In genomic region chr15:56554386-56554785, GRCm38 (mm10) we compare ENCODE assay signal across 13 mouse cellular contexts.
A peak's percentile ranks its signal among the peaks of the same experiment; 100 is the strongest.
DNase-seq lines count a peak whose midpoint lies in the region; ATAC-seq and TF ChIP-seq lines count a peak whose summit lies in the region.
"Had no signal": no experiment of that assay in that cellular context is flagged by ENCODE, and none has a peak within 500 bp of the region (broad histone marks: within the 10 kb centered on the region; RNA-seq: fewer than 3 reads in every experiment).

No protein-coding gene starts in this region.

- H3K36me3 ChIP-seq in C2C12 (ENCODE audit: control insufficient read depth, insufficient read depth), result no peaks in the 10 kb centered on the region
- H3K36me3 ChIP-seq: midbrain, embryonic 12.5 days had no signal

- peak; percentile 10 to 29 for DNase-seq in heart, adult 9 months (ENCODE audit: low spot score in 2 of 2)
- no peak for DNase-seq in heart, adult 8-10 months (ENCODE audit: low spot score)
- DNase-seq in adrenal gland, adult 8-10 months, result peak; percentile 39
- DNase-seq in gonadal fat pad, adult 2 months (ENCODE audit: low read depth), result peak; percentile 96
- no peak for DNase-seq in frontal cortex, postnatal 14 days (ENCODE audit: low spot score in 2 of 2)
- DNase-seq: cerebellum, adult 11-12 months; kidney, postnatal 14 days; lung, adult 2 months; thymus, adult 18-20 months had no signal

- H3K27me3 ChIP-seq in C2C12 (ENCODE audit: control insufficient read depth, insufficient read depth, insufficient read length), result no peaks in the 10 kb centered on the region
- H3K27me3 ChIP-seq: midbrain, embryonic 12.5 days had no signal

- H3K79me2 ChIP-seq in C2C12 (ENCODE audit: control insufficient read depth, insufficient read depth), result no peaks in the 10 kb centered on the region

- TF ChIP-seq CTCF in C2C12 (IDR thresholded peaks at IDR 0.05; ENCODE audit: control insufficient read depth, insufficient read depth, insufficient read length), result no peak

- no peaks in the 10 kb centered on the region for H3K79me3 ChIP-seq in C2C12 (ENCODE audit: low read depth)

- ATAC-seq in megakaryocyte, adult 5-6 weeks (ENCODE audit: poor library complexity, severe bottlenecking), result no peak
- ATAC-seq: inflammation-experienced regulatory T-cells, adult 6 months had no signal

- H3K4me3 ChIP-seq in C2C12 (ENCODE audit: insufficient read depth, poor library complexity, severe bottlenecking), result no peak overlapping the region
- H3K4me3 ChIP-seq: midbrain, embryonic 12.5 days had no signal

- H3ac ChIP-seq in C2C12 (ENCODE audit: control insufficient read depth, insufficient read length, low read depth), result no peak overlapping the region

TF ChIP-seq in C2C12, 6 proteins besides CTCF, POLR2A, EP300 and RAD21:
- no peak for TF ChIP-seq USF1 (IDR thresholded peaks at IDR 0.05; ENCODE audit: low read depth)
- TF ChIP-seq MYOD1 (IDR thresholded peaks at IDR 0.05; ENCODE audit: control insufficient read depth, insufficient read length, low read depth), result no peak
- peak; percentile 2 for TF ChIP-seq CEBPB (IDR thresholded peaks at IDR 0.05; ENCODE audit: low read depth)
- TF ChIP-seq FOSL1 (IDR thresholded peaks at IDR 0.05; ENCODE audit: insufficient read depth, low read length, poor library complexity, severe bottlenecking), result no peak
- no peak for TF ChIP-seq MAX (IDR thresholded peaks at IDR 0.05)
- no peak for TF ChIP-seq MYOG (IDR thresholded peaks at IDR 0.05; ENCODE audit: control insufficient read depth, extremely low read depth, insufficient read length)
TF ChIP-seq in C2C12: peak in this region for 1.

Comparison
In these comparisons a context has a peak if more than half of its experiments do, and no peak if none do; other contexts are left out.
1. DNase-seq: peak in heart, adult 9 months (2 of 2), adrenal gland, adult 8-10 months (single experiment) and gonadal fat pad, adult 2 months (single experiment); none in heart, adult 8-10 months (single experiment) and frontal cortex, postnatal 14 days (0 of 2).